Mouse (Mus musculus) heart, postnatal 0 days (tissue): Measurements from ENCODE around the gene Retreg1. TPM values are rescaled to one million over a fixed set of nuclear protein-coding genes. Genes with fewer than 3 reads are reported as not detected.

Experiments
- ATAC-seq: fragments of 200-750 bp; cut with Nextera tagmentation; 2 replicates; pipeline ENCODE4 v1.8.0; 2017; ENCODE audit warnings: low read depth, moderate number of reproducible peaks, moderate library complexity; ENCODE audit not compliant: insufficient read depth
- DNase-seq: peaks from one replicate; pipeline ENCODE4 v3.0.0-alpha.2; 2016; ENCODE audit warnings: low spot score
- H3K27ac ChIP-seq: fragments of 300-500 bp; sonication (generic); 2 replicates; pipeline ENCODE4 v1.5.1; 2014; ENCODE audit warnings: low read depth, mild to moderate bottlenecking
- H3K27me3 ChIP-seq: fragments of 300-500 bp; sonication (generic); 2 replicates; pipeline ENCODE4 v1.6.1; 2014; ENCODE audit warnings: low read length, mixed read lengths; ENCODE audit not compliant: control insufficient read depth, insufficient read depth
- H3K36me3 ChIP-seq: fragments of 300-500 bp; sonication (generic); replicated peaks from 2 replicates; pipeline ENCODE4 v1.6.1; 2014; ENCODE audit warnings: low read length, mixed read lengths; ENCODE audit not compliant: control insufficient read depth, insufficient read depth
- H3K4me1 ChIP-seq: fragments of 300-500 bp; sonication (generic); 2 replicates; pipeline ENCODE4 v1.6.1; 2014; ENCODE audit warnings: antibody characterized with exemption; ENCODE audit not compliant: control insufficient read depth, insufficient read depth
- H3K4me2 ChIP-seq: fragments of 300-500 bp; sonication (generic); 2 replicates; pipeline ENCODE4 v1.6.1; 2014; ENCODE audit warnings: low read depth, mild to moderate bottlenecking, low read length, moderate library complexity
- H3K4me3 ChIP-seq: fragments of 300-500 bp; sonication (generic); 2 replicates; pipeline ENCODE4 v1.5.1; 2014; ENCODE audit warnings: low read depth, low read length
- H3K9ac ChIP-seq: fragments of 300-500 bp; sonication (generic); replicated peaks from 2 replicates; pipeline ENCODE4 v1.6.1; 2014; ENCODE audit warnings: low read depth, low read length, mixed read lengths
- H3K9me3 ChIP-seq: fragments of 300-500 bp; sonication (generic); replicated peaks from 2 replicates; pipeline ENCODE4 v1.6.1; 2016; ENCODE audit warnings: low read length; ENCODE audit not compliant: control insufficient read depth
- CTCF ChIP-seq: IDR thresholded peaks from 2 replicates; pipeline ENCODE4 v1.5.1; 2016; ENCODE audit warnings: antibody characterized with exemption, control low read depth, low read depth
- EP300 ChIP-seq: IDR thresholded peaks from 2 replicates; pipeline ENCODE4 v1.6.1; 2016; ENCODE audit warnings: antibody characterized with exemption, low read depth
- WGBS: fragments of 180-500 bp; shearing (Covaris S2); extraction: QIAGEN DNeasy Blood & Tissue Kit; methylation state at CpG from one replicate; pipeline ENCODE4 v1.1.7; 2014; 5-methylcytosine and 5-hydroxymethylcytosine counted together
- polyA plus RNA-seq: library from polyadenylated mRNA; unstranded; fragments of >200 nt; fragmentation: Nextera tagmentation; extraction: Ambion mirVana; gene quantifications from 2 replicates; pipeline ENCODE4 v1.2.1, GENCODE M21; 2015
- total RNA-seq: library from RNA; depleted of rRNA; stranded (reverse); fragments of >200 nt; gene quantifications from 2 replicates; pipeline ENCODE4 v1.2.3, GENCODE M21; 2014; ENCODE audit warnings: low replicate concordance

Gene Retreg1
- total and polyA plus RNA-seq, 2 experiments from 2014 or later, result 141 to 157 TPM

- WGBS, result 69% methylated on average over 4 of the region's 4 CpGs
- no peak overlapping the region for H3K4me2 ChIP-seq
Observed at GRCm38 (mm10) chr15:25882002-25882401, 39.0 kb downstream of the Retreg1 start.

GRCm38 (mm10) chr15:25884416-25884958 lies 41.5 kb downstream of the Retreg1 start:
- Histone ChIP-seq H3K27me3 (no peaks in the 10 kb centered on the region), H3K4me1 (no peaks in the 10 kb centered on the region), H3K4me2 (no peak overlapping the region), H3K9me3 (0 out of 2 replicates have a peak, but pooled peaks cover 4% of the 10 kb centered on the region), H3K27ac (no peak overlapping the region), H3K36me3 (no peaks in the 10 kb centered on the region), H3K4me3 (no peak overlapping the region), H3K9ac (no peak overlapping the region)
- WGBS, result 77% methylated on average over 14 of the region's 14 CpGs
- ATAC-seq, result no peak
- no peak for DNase-seq
- TF ChIP-seq CTCF (no peak), EP300 (no peak)

More at GRCm38 (mm10) chr15:25882002-25882401, 39.0 kb downstream of the Retreg1 start:
- Histone ChIP-seq H3K4me1 (no peaks in the 10 kb centered on the region), H3K9ac (no peak overlapping the region), H3K27ac (no peak overlapping the region), H3K27me3 (no peaks in the 10 kb centered on the region), H3K4me3 (no peak overlapping the region), H3K9me3 (no peaks in the 10 kb centered on the region), H3K36me3 (no peaks in the 10 kb centered on the region)
- ATAC-seq (no peak), DNase-seq (no peak)
- TF ChIP-seq CTCF, result no peak
- TF ChIP-seq EP300, result no peak

- no peak overlapping the region for H3K4me2 ChIP-seq
- 83% methylated on average over 6 of the region's 6 CpGs for WGBS
- no peak overlapping the region for H3K27ac ChIP-seq
- no peaks in the 10 kb centered on the region for H3K36me3 ChIP-seq
- 0 out of 2 replicates have a peak, but pooled peaks cover 4% of the 10 kb centered on the region for H3K9me3 ChIP-seq
- no peaks in the 10 kb centered on the region for H3K27me3 ChIP-seq
- TF ChIP-seq CTCF (no peak), EP300 (no peak)
- no peak for DNase-seq
- ATAC-seq, result no peak
- no peak overlapping the region for H3K4me3 ChIP-seq
- no peak overlapping the region for H3K9ac ChIP-seq
- no peaks in the 10 kb centered on the region for H3K4me1 ChIP-seq
Observed at GRCm38 (mm10) chr15:25886581-25887011, 43.6 kb downstream of the Retreg1 start.

- H3K9ac ChIP-seq, result no peak overlapping the region
- H3K9me3 ChIP-seq, result 0 out of 2 replicates have a peak, but pooled peaks cover 4% of the 10 kb centered on the region
- 92% methylated on average over 5 of the region's 5 CpGs for WGBS
- ATAC-seq (no peak), DNase-seq (no peak)
- H3K27me3 ChIP-seq, result no peaks in the 10 kb centered on the region
- H3K4me1 ChIP-seq, result no peaks in the 10 kb centered on the region
- no peaks in the 10 kb centered on the region for H3K36me3 ChIP-seq
- no peak overlapping the region for H3K4me3 ChIP-seq
- H3K27ac ChIP-seq, result no peak overlapping the region
- no peak overlapping the region for H3K4me2 ChIP-seq
- TF ChIP-seq EP300 (no peak), CTCF (no peak)
Observed at GRCm38 (mm10) chr15:25889927-25890326, 46.9 kb downstream of the Retreg1 start.

DNA sequence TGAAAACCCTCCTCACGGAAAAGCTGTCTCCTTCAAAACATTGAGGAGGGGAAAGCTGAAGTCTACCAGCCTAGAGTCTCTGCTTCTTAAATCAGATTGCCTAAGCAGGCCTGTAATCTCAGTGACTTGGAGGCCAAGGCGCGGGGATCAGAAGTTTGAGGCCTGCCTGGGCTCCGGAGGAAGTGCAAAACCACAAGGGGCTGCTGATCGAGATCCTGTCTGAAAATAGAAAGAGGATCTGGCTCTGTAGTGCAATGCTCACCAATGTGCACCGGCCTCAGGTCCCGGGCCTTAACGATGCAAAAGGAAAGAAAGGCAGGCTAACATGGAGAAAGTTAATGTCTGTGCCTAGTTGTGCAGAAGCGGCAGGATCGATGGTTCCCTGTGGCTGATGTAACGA lies 48.6 kb downstream of the Retreg1 start:
- Histone ChIP-seq H3K36me3 (no peaks in the 10 kb centered on the region), H3K27me3 (no peaks in the 10 kb centered on the region), H3K9me3 (0 out of 2 replicates have a peak, but pooled peaks cover 4% of the 10 kb centered on the region), H3K4me3 (no peak overlapping the region), H3K4me1 (no peaks in the 10 kb centered on the region), H3K4me2 (no peak overlapping the region), H3K27ac (no peak overlapping the region), H3K9ac (no peak overlapping the region)
- ATAC-seq, result no peak
- TF ChIP-seq EP300 (no peak), CTCF (no peak)
- WGBS, result 49% methylated on average over 11 of the region's 11 CpGs
- DNase-seq, result no peak

GRCm38 (mm10) chr15:25893327-25893726 lies 50.3 kb downstream of the Retreg1 start:
- H3K4me1 ChIP-seq, result no peaks in the 10 kb centered on the region
- H3K36me3 ChIP-seq, result no peaks in the 10 kb centered on the region
- H3K4me3 ChIP-seq, result no peak overlapping the region
- WGBS, result 56% methylated on average over 2 of the region's 2 CpGs
- TF ChIP-seq CTCF, result no peak
- TF ChIP-seq EP300, result no peak
- H3K27ac ChIP-seq, result no peak overlapping the region
- no peak; the same call in 1 of the 2 replicates for ATAC-seq
- DNase-seq, result no peak
- H3K4me2 ChIP-seq, result no peak overlapping the region
- H3K9ac ChIP-seq, result no peak overlapping the region
- 0 out of 2 replicates have a peak, but pooled peaks cover 1% of the 10 kb centered on the region for H3K9me3 ChIP-seq
- H3K27me3 ChIP-seq, result no peaks in the 10 kb centered on the region
